Mouse (Mus musculus) embryonic fibroblast, embryonic 13.5 days (primary cell): ENCODE measurements around the gene Abhd14a.

ENCODE experiments used
- CTCF ChIP-seq: IDR thresholded peaks from 2 replicates; pipeline ENCODE4 v1.5.1; 2011; ENCODE audit warnings: mild to moderate bottlenecking, control low read depth, low read length, moderate library complexity, borderline replicate concordance; ENCODE audit not compliant: insufficient read depth
- POLR2A ChIP-seq: IDR thresholded peaks from 2 replicates; pipeline ENCODE4 v1.6.1; 2011; ENCODE audit warnings: low read depth, mild to moderate bottlenecking, control low read depth, low read length, moderate library complexity

- TF ChIP-seq CTCF (no peak), POLR2A (no peak)
Measured at GRCm38 (mm10) chr9:106466721-106467120, 19.2 kb upstream of the Abhd14a start.
